Mouse (Mus musculus) layer of hippocampus, postnatal 36 days (tissue): ENCODE measurements around the gene Ampd3. TPM values are rescaled to one million over a fixed set of nuclear protein-coding genes. Genes with fewer than 3 reads are reported as not detected.

Experiments
- DNase-seq, 2 experiments: peaks; one replicate each; pipeline ENCODE4 v3.0.0; 2022
- microRNA-seq, 2 experiments: library from miRNA; unstranded; fragments of <30 nt; microRNA quantifications; one replicate each; pipeline ENCODE4 v1.2.0; 2021
- total RNA-seq, 2 experiments: library from RNA; stranded (reverse); gene quantifications; 2 replicates each; pipeline ENCODE4 v1.2.3; 2021

Gene Ampd3
- total RNA-seq, 2 experiments from 2014 or later = 20.1 to 23.1 TPM

GRCm38 (mm10) chr7:110843916-110844874 lies 76.2 kb downstream of the Ampd3 start, which contains the start of gene Rnf141:
Gene Rnf141, minus strand, starts transcription at chr7:110844457.
- peak; percentile 92 for DNase-seq

DNA sequence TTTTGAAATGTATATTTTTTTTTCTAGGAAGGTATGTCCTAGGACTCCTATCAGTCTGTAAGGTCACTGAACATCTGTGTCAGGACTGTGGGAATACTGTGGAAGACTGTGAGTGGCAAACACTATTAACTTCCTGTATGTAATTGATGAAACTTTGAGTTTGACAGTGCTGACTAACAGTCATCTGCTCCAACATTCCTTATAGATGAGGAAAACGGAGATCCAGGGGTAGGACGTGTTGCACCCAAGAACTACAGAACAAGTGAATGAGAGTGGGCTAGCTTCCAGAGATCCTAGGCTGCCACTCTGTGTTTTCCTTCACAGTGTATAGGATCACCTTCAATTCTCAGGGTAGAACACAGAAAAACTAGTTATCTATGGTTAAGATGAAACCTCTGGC lies 79.3 kb downstream of the Ampd3 start:
- DNase-seq = no peak

DNA sequence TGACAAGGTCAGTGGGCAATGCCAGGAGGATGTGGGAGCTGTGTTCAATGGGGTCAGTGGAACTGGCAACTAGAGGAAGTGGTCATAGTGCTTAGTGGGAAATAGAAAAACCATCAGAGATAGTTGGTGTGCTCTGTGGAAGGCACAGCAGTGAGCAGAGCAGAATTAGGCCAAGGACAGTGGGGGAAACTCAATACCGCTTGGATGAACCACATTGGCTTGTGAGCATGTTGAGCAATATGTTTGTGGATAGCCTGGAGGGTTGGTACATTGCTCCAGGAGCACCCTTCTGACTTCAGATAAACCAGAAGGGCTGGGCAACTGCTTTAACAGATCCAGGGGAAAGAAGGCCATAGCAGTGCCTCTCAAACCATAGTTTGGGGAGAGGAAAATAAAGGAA lies 80.4 kb downstream of the Ampd3 start:
- no peak for DNase-seq

DNA sequence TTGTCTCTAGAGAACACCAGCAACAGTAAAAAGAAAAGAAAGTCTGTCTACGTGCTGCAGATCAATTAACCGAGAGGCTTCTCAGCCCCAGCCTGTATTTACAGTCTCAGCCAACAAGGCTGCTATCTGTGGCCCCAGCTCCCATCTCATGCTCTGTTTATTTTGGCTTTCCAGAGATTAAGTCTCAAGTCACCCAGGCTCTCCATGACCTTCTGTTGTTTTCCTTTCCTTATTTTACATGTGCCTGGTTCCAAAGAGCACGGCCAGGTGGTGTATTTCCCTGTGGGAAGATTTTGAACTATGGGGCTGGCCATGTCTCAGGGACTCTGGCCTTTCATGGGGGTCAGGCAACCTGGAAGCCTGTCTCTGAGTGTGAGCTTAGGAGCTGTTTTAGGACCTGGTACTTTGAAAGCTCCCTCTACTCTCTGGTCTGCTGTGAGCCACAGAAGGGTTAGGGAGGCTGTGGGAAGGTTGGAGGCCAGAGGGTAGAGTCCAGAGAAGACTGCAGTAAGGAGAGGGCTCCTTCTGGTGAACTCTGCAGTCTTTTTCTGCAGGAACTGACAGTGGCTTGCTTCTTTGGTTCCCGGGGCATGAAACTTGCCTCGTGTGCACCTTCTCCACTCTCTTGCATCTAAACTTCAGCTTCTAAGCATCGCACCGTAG lies 83.7 kb downstream of the Ampd3 start:
- DNase-seq = no peak

GRCm38 (mm10) chr7:110853611-110854010 lies 85.6 kb downstream of the Ampd3 start:
- no peak for DNase-seq

GRCm38 (mm10) chr7:110854519-110854918 lies 86.5 kb downstream of the Ampd3 start:
- DNase-seq = no peak

- DNase-seq = no peak
Observed at GRCm38 (mm10) chr7:110854927-110855546, 87.0 kb downstream of the Ampd3 start.

DNA sequence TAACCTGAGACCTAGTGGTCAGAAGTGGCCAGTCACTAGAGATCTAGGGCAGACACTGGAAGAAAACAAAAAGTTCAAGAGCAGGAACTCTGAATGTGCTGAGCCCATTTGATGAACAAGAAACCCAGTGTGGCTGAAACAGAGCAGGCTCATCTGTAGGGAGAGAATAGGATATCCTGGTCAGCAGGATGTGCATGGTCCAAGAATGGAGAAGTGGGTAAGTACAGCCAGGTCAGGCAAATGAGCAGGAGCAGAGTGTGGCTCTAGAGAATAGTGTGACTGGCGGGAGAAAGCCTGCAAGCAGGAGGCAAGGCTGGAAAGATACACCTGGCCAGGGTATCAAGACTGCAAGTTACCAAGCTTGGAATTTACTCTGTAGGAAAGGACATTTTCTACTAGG lies 87.6 kb downstream of the Ampd3 start:
- no peak for DNase-seq

- DNase-seq = no peak
Observed at GRCm38 (mm10) chr7:110860129-110860528, 92.1 kb downstream of the Ampd3 start.

Small RNAs within 50 kb of the gene (microRNA-seq; reads per million reads assigned to microRNA genes)
- 0 reads per million in 2 experiments for gene Gm47282

Other genes with a start within 250 kb of the Ampd3 start
- gene Sbf2, start 153.3 kb upstream of the Ampd3 start, total RNA-seq = 10 to 100 TPM; 71.2 to 91.3 TPM
- gene Adm, start 140.5 kb upstream of the Ampd3 start, total RNA-seq = 1 to 10 TPM; 1.8 to 2.4 TPM
- gene Rnf141, start 76.3 kb downstream of the Ampd3 start, total RNA-seq = 10 to 100 TPM; 75.3 to 87.6 TPM
- 1 to 10 TPM; 1.3 to 2.5 TPM for gene Lyve1, start 95.0 kb downstream of the Ampd3 start, total RNA-seq
- gene Mrvi1, start 214.3 kb downstream of the Ampd3 start, total RNA-seq = 1 to 10 TPM; 1.3 to 2.7 TPM